Mouse (Mus musculus) kidney, postnatal 14 days (tissue): Measurements from ENCODE around the gene Smap1.
"Not testable (repeated sequence)": the region's sequence is repeated elsewhere in the genome, so short reads cannot be mapped to it uniquely, and the experiment has no call there.

ENCODE experiments used
- DNase-seq: peaks from one replicate; pipeline ENCODE4 v3.0.0; 2022; ENCODE audit warnings: mixed read lengths

The Smap1 gene

GRCm38 (mm10) chr1:23921711-23922529 lies at the start of gene Smap1:
TSS of gene Smap1 (minus strand) at chr1:23922317.
- peak; percentile 91 for DNase-seq

DNA sequence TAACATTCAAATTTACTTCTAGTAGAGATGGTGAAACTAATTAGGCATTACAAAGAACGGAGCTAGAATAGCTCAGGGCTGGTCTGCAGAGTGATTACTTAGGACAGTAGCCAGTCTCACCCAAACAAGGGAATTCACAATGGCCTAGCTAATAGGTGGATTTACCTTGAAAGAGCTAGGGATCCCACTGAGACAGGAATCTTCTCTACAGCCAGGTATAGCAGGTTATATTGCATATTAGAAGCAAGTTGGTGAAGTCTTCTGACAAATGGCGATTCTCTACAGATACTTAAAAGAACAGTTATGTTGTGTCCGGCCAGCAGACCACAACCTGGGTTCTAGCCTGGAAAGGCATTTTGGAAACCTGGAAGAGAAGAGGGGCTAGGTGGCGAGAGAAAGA lies 49.0 kb upstream of the Smap1 start:
- not testable (repeated sequence) for DNase-seq

DNA sequence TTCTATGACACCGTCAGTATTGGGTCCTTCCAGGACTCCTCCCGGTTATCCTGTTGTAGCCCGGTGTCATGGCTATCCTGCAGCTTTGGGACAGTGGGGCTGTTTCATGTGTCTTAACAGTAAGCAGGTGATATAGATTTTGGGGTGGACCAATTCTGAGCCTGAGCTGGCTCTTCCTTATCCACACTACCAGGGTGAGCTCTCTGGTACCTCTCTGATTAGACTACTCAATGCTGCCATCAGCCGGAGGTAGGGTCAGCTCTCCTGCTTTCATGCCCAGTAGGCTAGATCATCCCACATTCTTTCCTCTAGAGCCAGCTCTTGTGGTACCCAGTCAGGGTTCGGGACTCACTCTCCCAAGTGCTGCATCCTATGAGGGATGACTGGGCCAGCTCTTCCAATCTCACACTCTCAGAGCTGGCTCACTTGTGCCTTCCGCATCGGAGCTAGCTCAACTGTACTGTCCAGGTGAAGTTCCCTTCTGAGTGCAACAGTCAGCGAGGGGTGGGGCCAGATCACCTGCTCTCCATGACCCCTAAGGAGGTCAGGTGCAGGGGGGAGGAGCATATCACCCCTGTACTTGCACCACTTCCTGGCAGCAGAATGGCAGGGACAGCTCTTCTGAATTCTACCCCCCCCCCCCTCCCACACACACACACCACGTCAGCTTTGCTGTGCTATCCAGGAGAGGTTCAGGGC lies 46.1 kb upstream of the Smap1 start:
- DNase-seq, result no peak

DNA sequence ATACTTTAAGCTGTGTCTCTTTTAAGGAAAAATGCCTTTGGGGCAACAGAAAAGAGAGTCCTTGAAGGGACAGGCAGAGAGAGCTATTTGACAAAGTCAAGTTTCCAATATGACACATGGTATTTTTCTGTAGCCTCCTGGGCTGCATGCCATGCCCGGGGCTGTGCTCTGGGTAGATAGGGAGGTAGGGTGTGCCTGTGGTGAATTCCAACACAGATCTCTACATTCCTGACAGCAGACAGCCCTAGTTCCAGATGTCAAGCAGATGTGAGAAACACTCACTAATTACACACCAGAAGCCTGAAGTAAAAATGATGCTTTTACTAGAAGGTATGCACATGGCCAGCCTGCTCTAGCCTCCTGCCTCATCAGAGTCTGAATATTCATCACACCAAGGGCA lies 44.1 kb upstream of the Smap1 start:
- no peak for DNase-seq

- DNase-seq, result no peak
Measured at GRCm38 (mm10) chr1:23959415-23959732, 37.3 kb upstream of the Smap1 start.

- DNase-seq, result no peak
Measured at GRCm38 (mm10) chr1:23958668-23959414, 36.7 kb upstream of the Smap1 start.

DNA sequence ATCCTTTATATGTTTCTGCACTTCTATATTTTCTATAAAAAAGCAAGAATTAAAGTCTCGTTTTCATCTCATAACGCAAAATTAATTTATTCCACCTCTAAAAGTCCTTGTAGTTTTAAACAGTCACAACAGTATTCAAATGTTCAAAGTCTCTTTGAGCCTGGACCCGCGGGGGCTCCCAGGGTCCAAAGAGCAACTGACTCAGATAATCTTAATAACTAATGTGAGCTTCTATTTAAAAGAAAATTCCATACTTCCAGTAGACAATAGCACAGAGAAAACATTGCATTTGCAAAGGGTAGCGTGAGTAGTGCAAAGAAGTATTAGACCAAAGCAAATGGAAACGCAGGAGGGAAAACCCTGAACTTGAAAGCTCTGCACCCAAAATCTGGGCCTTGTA lies 36.0 kb upstream of the Smap1 start:
- DNase-seq, result no peak

- DNase-seq, result no peak
Measured at GRCm38 (mm10) chr1:23955539-23955938, 33.4 kb upstream of the Smap1 start.

- peak; percentile 64 for DNase-seq
Measured at GRCm38 (mm10) chr1:23953921-23954320, 31.8 kb upstream of the Smap1 start.

DNA sequence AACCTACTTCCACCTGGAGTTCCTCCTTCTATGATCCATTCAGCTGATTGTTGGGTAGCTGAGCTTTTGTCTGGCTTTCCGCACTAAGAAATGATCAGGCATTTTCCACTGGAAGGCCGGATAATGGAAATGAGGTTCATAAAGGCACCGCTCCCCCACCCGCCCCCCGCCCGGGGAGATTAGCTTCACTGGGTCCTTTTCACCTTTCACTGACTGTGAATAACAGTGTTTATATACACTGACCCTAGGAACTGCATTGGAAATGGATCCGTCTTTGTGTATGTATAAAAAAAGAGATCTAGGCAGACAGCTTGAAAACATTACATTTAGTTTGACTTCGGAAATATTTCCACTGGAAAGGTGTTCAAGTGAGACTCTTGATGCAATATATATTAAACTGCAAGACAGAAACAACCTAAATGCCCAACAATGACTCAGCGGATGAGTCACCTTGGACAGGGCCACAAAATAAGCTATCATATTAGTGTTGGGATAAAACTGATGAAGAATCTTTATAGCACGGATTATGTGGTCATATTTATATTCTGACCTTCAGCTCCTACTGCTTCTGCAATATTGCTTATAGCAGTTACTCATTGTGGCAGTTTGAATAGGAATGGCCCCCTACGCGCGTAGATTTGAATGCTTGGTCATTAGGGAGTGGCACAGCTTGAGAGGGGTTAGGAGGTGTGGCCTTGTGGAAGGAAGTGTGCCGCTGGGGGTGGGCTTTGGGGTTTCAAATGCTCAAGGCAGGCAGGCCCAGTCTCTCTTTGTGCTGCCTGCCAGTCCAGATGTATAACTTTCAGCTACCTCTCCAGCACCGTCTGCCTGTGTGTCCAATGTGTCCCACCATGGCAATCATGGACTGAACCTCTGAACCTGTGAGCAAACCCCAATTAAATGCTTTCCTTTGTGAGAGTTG lies 26.9 kb upstream of the Smap1 start:
- no peak for DNase-seq

DNA sequence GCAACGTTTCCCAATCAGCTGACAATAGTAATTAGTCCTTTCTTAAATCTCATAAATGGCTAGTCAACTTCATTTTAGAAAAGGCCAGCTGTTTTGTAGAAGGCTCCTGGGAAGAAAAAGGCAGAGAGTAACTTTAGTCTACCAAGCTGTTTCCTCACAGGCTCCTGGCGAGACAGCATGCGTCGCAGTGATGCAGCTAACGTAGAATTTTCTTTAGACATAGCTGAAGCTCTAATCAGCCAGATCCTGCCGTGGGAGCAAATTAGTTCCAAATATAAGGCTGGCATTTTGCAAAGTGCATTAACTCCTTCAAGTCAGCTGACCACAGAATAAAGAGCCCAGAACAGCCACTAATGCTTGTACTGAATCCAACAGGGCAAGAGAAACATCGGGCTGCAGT lies 26.2 kb upstream of the Smap1 start:
- DNase-seq, result no peak

- no peak for DNase-seq
Measured at GRCm38 (mm10) chr1:23944076-23944475, 22.0 kb upstream of the Smap1 start.

- DNase-seq, result no peak
Measured at GRCm38 (mm10) chr1:23943146-23943940, 21.2 kb upstream of the Smap1 start.

- no peak for DNase-seq
Measured at GRCm38 (mm10) chr1:23935408-23935762, 13.3 kb upstream of the Smap1 start.

DNA sequence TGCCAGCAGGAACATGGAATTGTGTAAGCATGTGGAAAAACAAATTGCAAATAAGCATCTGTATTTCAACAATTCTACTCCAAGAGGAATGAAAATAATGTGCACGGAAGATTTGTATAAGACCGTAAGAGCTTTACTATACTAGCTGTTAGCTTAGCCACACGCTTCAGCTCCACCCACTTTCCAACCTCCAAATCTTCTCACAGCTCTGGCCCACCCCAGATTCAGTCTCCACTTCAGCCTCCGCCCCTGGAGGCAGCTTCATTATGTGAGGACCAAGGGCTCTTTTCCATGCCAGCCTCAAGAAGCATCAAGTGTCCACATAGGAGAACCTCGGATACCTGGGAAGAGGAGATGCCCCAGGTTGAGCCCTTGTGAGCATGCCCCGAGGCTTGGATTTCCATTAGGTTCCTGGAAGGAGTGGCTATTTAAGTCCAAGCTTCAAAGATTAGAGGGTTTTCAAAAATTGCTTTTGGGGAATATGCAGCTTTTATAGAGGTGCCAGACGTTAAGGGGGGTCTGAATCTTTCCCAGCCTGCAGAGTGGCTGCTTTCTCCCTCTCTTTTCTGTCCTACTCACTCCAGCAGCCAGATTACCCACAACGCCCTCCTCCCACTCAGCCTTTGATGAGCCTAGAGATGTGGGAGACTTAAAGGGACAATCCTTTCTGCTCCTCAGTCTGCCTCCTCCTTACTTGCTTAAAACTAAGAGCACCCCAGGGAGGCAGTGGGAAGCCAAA lies 12.7 kb upstream of the Smap1 start:
- no peak for DNase-seq

- DNase-seq, result no peak
Measured at GRCm38 (mm10) chr1:23929410-23929809, 7.3 kb upstream of the Smap1 start.

DNA sequence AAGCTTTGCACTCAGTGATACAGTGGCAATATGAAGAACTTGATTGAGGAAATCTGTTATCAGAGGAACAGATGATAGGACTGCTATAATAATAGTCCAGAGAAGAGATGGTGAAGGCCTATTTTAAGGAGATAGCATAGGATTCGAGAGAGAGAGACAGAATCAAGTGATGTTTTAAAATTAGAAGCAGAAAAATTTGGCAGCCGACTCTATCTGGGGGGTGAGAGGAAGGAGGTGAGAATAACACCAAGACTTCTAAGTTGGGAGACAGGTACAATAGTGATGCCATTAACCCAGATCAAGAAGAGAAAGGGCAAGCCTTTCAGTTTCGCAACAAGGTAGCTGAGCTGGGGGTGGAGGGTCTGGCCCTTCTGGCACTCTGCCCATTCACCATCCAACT lies 6.3 kb upstream of the Smap1 start:
- no peak for DNase-seq

GRCm38 (mm10) chr1:23923779-23924708 lies 1.9 kb upstream of the Smap1 start:
- no peak for DNase-seq

- DNase-seq, result no peak
Measured at GRCm38 (mm10) chr1:23922530-23922884, 390 bp upstream of the Smap1 start.

DNA sequence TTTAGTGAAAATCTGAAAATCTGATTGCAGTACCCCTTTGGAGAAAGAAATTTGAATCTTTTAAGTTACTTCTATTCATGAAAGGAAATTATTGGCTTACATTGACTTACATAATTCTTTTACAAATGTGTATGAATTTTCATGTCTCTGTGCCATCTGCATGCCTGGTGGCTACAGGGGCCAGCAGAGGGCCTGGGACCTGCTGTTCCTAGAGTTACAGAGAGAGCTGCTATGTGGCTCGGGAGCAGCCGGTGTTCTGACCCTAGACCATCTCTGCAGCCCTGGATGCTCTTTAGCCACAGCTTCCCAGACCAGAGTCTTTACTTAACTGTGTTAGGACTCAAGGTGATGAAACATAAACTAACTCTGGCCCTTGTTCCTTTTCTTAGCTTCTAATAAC lies 1.8 kb downstream of the Smap1 start:
- peak; percentile 16 for DNase-seq
